Comparison of ENCODE assay signal across 29 mouse cellular contexts in the genomic region with DNA sequence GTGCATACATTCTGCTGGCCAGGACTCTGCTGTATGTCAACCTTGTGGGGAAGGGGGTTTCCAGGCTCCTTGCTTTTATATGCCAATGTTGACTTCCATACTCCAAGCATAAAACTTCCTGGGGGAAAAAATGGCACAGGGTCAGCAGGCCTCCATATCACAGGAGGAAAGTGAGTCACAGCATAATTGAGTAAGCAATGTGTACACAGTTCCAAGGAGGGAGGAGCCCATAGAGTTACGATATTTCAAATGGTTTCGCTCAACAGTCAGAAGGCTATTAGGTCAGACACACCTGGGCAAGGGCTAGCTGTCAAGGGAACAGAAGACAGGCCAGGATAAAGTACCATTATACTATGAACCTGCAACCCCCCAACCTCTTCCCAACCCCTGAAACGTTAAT. TPM values are rescaled to one million over a fixed set of nuclear protein-coding genes. Genes with fewer than 3 reads are reported as not detected.
A peak's percentile ranks its signal among the peaks of the same experiment; 100 is the strongest.
DNase-seq lines count a peak whose midpoint lies in the region; ATAC-seq and TF ChIP-seq lines count a peak whose summit lies in the region.
"Had no signal": no experiment of that assay in that cellular context is flagged by ENCODE, and none has a peak within 500 bp of the region (broad histone marks: within the 10 kb centered on the region; RNA-seq: fewer than 3 reads in every experiment).

No protein-coding gene starts in this region.

- no peak overlapping the region for H3K9ac ChIP-seq in intestine, postnatal 0 days (ENCODE audit: low read depth, low read length)
- no peak overlapping the region for H3K9ac ChIP-seq in stomach, postnatal 0 days (ENCODE audit: low read length)
- H3K9ac ChIP-seq in hindbrain, embryonic 14.5 days = no peak overlapping the region
- H3K9ac ChIP-seq: forebrain, embryonic 15.5 days; heart, embryonic 13.5 days; hindbrain, embryonic 15.5 days; limb, embryonic 12.5 days; liver, embryonic 15.5 days; lung, embryonic 14.5 days; midbrain, embryonic 15.5 days; neural tube, embryonic 15.5 days had no signal

- H3K27me3 ChIP-seq in intestine, postnatal 0 days (replicated peaks; ENCODE audit: control insufficient read depth, insufficient read depth, low read length) = no peaks in the 10 kb centered on the region
- no peaks in the 10 kb centered on the region for H3K27me3 ChIP-seq in stomach, postnatal 0 days (ENCODE audit: control insufficient read depth, insufficient read depth, low read length)
- H3K27me3 ChIP-seq in hindbrain, embryonic 14.5 days (ENCODE audit: control insufficient read depth, insufficient read depth, low read length) = 0 out of 2 replicates have a peak, but pooled peaks cover 5% of the 10 kb centered on the region
- H3K27me3 ChIP-seq: forebrain, embryonic 15.5 days; heart, embryonic 13.5 days; midbrain, embryonic 15.5 days had no signal

- TF ChIP-seq CTCF in intestine, postnatal 0 days (IDR thresholded peaks at IDR 0.05; ENCODE audit: low read depth) = no peak
- no peak for TF ChIP-seq CTCF in stomach, postnatal 0 days (IDR thresholded peaks at IDR 0.05; ENCODE audit: low read depth)
- TF ChIP-seq CTCF in layer of hippocampus, adult 2 months (conservative IDR thresholded peaks at IDR 0.05) = no peak

- no peaks in the 10 kb centered on the region for H3K4me1 ChIP-seq in intestine, postnatal 0 days (replicated peaks; ENCODE audit: control insufficient read depth, insufficient read depth, low read length)
- no peaks in the 10 kb centered on the region for H3K4me1 ChIP-seq in stomach, postnatal 0 days (replicated peaks; ENCODE audit: control insufficient read depth, insufficient read depth)
- H3K4me1 ChIP-seq in hindbrain, embryonic 14.5 days (replicated peaks; ENCODE audit: control insufficient read depth, insufficient read depth, low read length) = peaks cover 10% of the 10 kb centered on the region

- no peaks in the 10 kb centered on the region for H3K9me3 ChIP-seq in intestine, postnatal 0 days (ENCODE audit: control insufficient read depth)
- H3K9me3 ChIP-seq in stomach, postnatal 0 days (ENCODE audit: control insufficient read depth, low read length) = no peaks in the 10 kb centered on the region
- H3K9me3 ChIP-seq in hindbrain, embryonic 14.5 days (ENCODE audit: control insufficient read depth, low read length) = no peaks in the 10 kb centered on the region
- H3K9me3 ChIP-seq: forebrain, embryonic 15.5 days; heart, embryonic 13.5 days; hindbrain, embryonic 15.5 days; limb, embryonic 12.5 days; liver, embryonic 15.5 days; midbrain, embryonic 10.5 days; midbrain, embryonic 15.5 days; neural tube, embryonic 15.5 days had no signal

- peak; percentile 49 for ATAC-seq in intestine, postnatal 0 days
- peak; percentile 85 for ATAC-seq in stomach, postnatal 0 days (ENCODE audit: low FRiP score, low TSS enrichment)
- no peak for ATAC-seq in hindbrain, embryonic 14.5 days (ENCODE audit: low FRiP score)
- ATAC-seq: forebrain, embryonic 15.5 days; inflammation-experienced regulatory T-cells, adult 6 months; midbrain, embryonic 15.5 days had no signal

- no peak overlapping the region for H3K27ac ChIP-seq in intestine, postnatal 0 days (ENCODE audit: low read depth, low read length)
- H3K27ac ChIP-seq in stomach, postnatal 0 days (replicated peaks) = 0 out of 2 replicates have a peak overlapping the region, but pooled peaks have one; percentile 36
- no peak overlapping the region for H3K27ac ChIP-seq in layer of hippocampus, adult 2 months
- H3K27ac ChIP-seq in hindbrain, embryonic 14.5 days = no peak overlapping the region
- H3K27ac ChIP-seq: forebrain, embryonic 15.5 days; gastrocnemius, adult 2 months; heart, adult 2 months; heart, embryonic 13.5 days; hindbrain, embryonic 15.5 days; kidney, postnatal 0 days; limb, embryonic 12.5 days; liver, embryonic 15.5 days; midbrain, embryonic 10.5 days; midbrain, embryonic 15.5 days; neural tube, embryonic 15.5 days had no signal

- no peak overlapping the region for H3K4me3 ChIP-seq in intestine, postnatal 0 days (ENCODE audit: low read depth, low read length)
- no peak overlapping the region for H3K4me3 ChIP-seq in stomach, postnatal 0 days (ENCODE audit: low read depth, low read length)
- no peak overlapping the region for H3K4me3 ChIP-seq in layer of hippocampus, adult 2 months
- no peak overlapping the region for H3K4me3 ChIP-seq in hindbrain, embryonic 14.5 days (replicated peaks; ENCODE audit: low read length)
- H3K4me3 ChIP-seq: forebrain, embryonic 15.5 days; gastrocnemius, adult 2 months; heart, adult 2 months; heart, embryonic 13.5 days; hindbrain, embryonic 15.5 days; limb, embryonic 12.5 days; liver, embryonic 15.5 days; midbrain, embryonic 10.5 days; midbrain, embryonic 15.5 days; neural tube, embryonic 15.5 days had no signal

- 0 out of 2 replicates have a peak, but pooled peaks cover 3% of the 10 kb centered on the region for H3K36me3 ChIP-seq in intestine, postnatal 0 days (ENCODE audit: control insufficient read depth, insufficient read depth)
- H3K36me3 ChIP-seq in stomach, postnatal 0 days (ENCODE audit: control insufficient read depth, insufficient read depth, low read length) = no peaks in the 10 kb centered on the region
- H3K36me3 ChIP-seq in hindbrain, embryonic 14.5 days (replicated peaks; ENCODE audit: control insufficient read depth, insufficient read depth) = peaks cover 4% of the 10 kb centered on the region
- H3K36me3 ChIP-seq: midbrain, embryonic 15.5 days had no signal

- H3K4me2 ChIP-seq in intestine, postnatal 0 days (replicated peaks; ENCODE audit: low read depth) = no peak overlapping the region
- no peak overlapping the region for H3K4me2 ChIP-seq in stomach, postnatal 0 days (replicated peaks; ENCODE audit: low read depth)
- no peak overlapping the region for H3K4me2 ChIP-seq in hindbrain, embryonic 14.5 days (replicated peaks)
- H3K4me2 ChIP-seq: forebrain, embryonic 15.5 days; heart, embryonic 13.5 days; hindbrain, embryonic 15.5 days; limb, embryonic 12.5 days; liver, embryonic 15.5 days; lung, embryonic 14.5 days; midbrain, embryonic 15.5 days; neural tube, embryonic 15.5 days had no signal

- peak; percentile 44 for DNase-seq in lung, postnatal 25 days (ENCODE audit: low spot score)
- DNase-seq in lung, postnatal 10 days = no peak
- peak; percentile 81 for DNase-seq in NIH3T3 (ENCODE audit: low read depth)
- peak; percentile 63 for DNase-seq in stomach, postnatal 0 days (ENCODE audit: low spot score)
- no peak for DNase-seq in layer of hippocampus, adult 2 months (ENCODE audit: low spot score in 2 of 2)
- DNase-seq in hindbrain, embryonic 14.5 days (ENCODE audit: low spot score) = no peak
- DNase-seq: adrenal gland, adult 8-10 months; cerebellum, adult 8-10 months; cerebellum, postnatal 25 days; gastrocnemius, adult 2 months; gastrocnemius, postnatal 36 days; heart, adult 2 months; heart, postnatal 10 days; kidney, adult 8-10 months; lung, embryonic 14.5 days; right cerebral cortex, adult 18-20 months; right cerebral cortex, postnatal 4 days; thymus, postnatal 14 days had no signal

- WGBS in intestine, postnatal 0 days = 39% methylated on average over 3 of the region's 3 CpGs
- WGBS in stomach, postnatal 0 days = 39% methylated on average over 3 of the region's 3 CpGs
- WGBS in hindbrain, embryonic 14.5 days = 72% methylated on average over 3 of the region's 3 CpGs

- TF ChIP-seq EP300 in stomach, postnatal 0 days (optimal IDR thresholded peaks at IDR 0.05) = no peak

RNA-seq across cellular contexts. Expression of a gene that starts 1.7 kb away (rescaled TPM):
- 49.7 and 51.9 TPM in 2 replicates for polyA plus RNA-seq in intestine, postnatal 0 days (2015; fragmentation: Nextera tagmentation; extraction: Ambion mirVana)
- 65.7 and 71.0 TPM in 2 replicates for polyA plus RNA-seq in stomach, postnatal 0 days (2015; fragmentation: Nextera tagmentation; extraction: Ambion mirVana)
- 100 to 1,000 TPM; 109 to 122 TPM for total RNA-seq in layer of hippocampus, adult 2 months (2021)
- 177 and 179 TPM in 2 replicates for polyA plus RNA-seq in hindbrain, embryonic 14.5 days (2014; fragmentation: Nextera tagmentation; extraction: Ambion mirVana)

Comparison
In these comparisons a context has a peak if more than half of its experiments do, and no peak if none do; other contexts are left out.
1. DNase-seq: peak in lung, postnatal 25 days (single experiment), NIH3T3 (single experiment) and stomach, postnatal 0 days (single experiment); none in lung, postnatal 10 days (single experiment), layer of hippocampus, adult 2 months (0 of 2) and hindbrain, embryonic 14.5 days (single experiment).